Mouse (Mus musculus) heart, embryonic 11.5 days (tissue): ENCODE data around the gene Brd3os. TPM values are rescaled to one million over a fixed set of nuclear protein-coding genes. Genes with fewer than 3 reads are reported as not detected.

ENCODE experiments used
- ATAC-seq: fragments of 200-750 bp; cut with Nextera tagmentation; replicated peaks from 2 replicates; pipeline ENCODE4 v1.8.0; 2017; ENCODE audit warnings: moderate library complexity; ENCODE audit not compliant: insufficient number of reproducible peaks, low FRiP score, low TSS enrichment
- H3K27ac ChIP-seq: fragments of 300-500 bp; sonication (generic); 2 replicates; pipeline ENCODE4 v1.5.1; 2014; ENCODE audit warnings: mild to moderate bottlenecking, low read depth, low read length
- H3K27me3 ChIP-seq: fragments of 300-500 bp; sonication (generic); 2 replicates; pipeline ENCODE4 v1.6.1; 2014; ENCODE audit warnings: mild to moderate bottlenecking, low read length, mixed read lengths; ENCODE audit not compliant: control insufficient read depth, insufficient read depth
- H3K36me3 ChIP-seq: fragments of 300-500 bp; sonication (generic); 2 replicates; pipeline ENCODE4 v1.6.1; 2014; ENCODE audit warnings: mild to moderate bottlenecking, low read length, moderate library complexity, mixed read lengths; ENCODE audit not compliant: control insufficient read depth, insufficient read depth
- H3K4me1 ChIP-seq: fragments of 300-500 bp; sonication (generic); 2 replicates; pipeline ENCODE4 v1.6.1; 2014; ENCODE audit warnings: low read length; ENCODE audit not compliant: control insufficient read depth, insufficient read depth
- H3K4me2 ChIP-seq: fragments of 300-500 bp; sonication (generic); 2 replicates; pipeline ENCODE4 v1.6.1; 2014; ENCODE audit warnings: mild to moderate bottlenecking, moderate library complexity
- H3K4me3 ChIP-seq: fragments of 300-500 bp; sonication (generic); 2 replicates; pipeline ENCODE4 v1.5.1; 2014; ENCODE audit warnings: low read depth, low read length
- H3K9ac ChIP-seq: fragments of 300-500 bp; sonication (generic); 2 replicates; pipeline ENCODE4 v1.6.1; 2014; ENCODE audit warnings: mild to moderate bottlenecking, low read depth, low read length, moderate library complexity
- H3K9me3 ChIP-seq: fragments of 300-500 bp; sonication (generic); replicated peaks from 2 replicates; pipeline ENCODE4 v1.6.1; 2016; ENCODE audit warnings: low read length; ENCODE audit not compliant: control insufficient read depth
- WGBS: fragments of 180-500 bp; shearing (Covaris S2); extraction: QIAGEN DNeasy Blood & Tissue Kit; methylation state at CpG from one replicate; pipeline ENCODE4 v1.1.7; 2014; ENCODE audit not compliant: insufficient replicate concordance; 5-methylcytosine and 5-hydroxymethylcytosine counted together
- polyA plus RNA-seq: library from polyadenylated mRNA; unstranded; fragments of >200 nt; fragmentation: Nextera tagmentation; extraction: Ambion mirVana; gene quantifications from 2 replicates; pipeline ENCODE4 v1.2.1, GENCODE M21; 2014

Brd3os gene
- 3.1 and 3.3 TPM in 2 replicates for polyA plus RNA-seq

DNA sequence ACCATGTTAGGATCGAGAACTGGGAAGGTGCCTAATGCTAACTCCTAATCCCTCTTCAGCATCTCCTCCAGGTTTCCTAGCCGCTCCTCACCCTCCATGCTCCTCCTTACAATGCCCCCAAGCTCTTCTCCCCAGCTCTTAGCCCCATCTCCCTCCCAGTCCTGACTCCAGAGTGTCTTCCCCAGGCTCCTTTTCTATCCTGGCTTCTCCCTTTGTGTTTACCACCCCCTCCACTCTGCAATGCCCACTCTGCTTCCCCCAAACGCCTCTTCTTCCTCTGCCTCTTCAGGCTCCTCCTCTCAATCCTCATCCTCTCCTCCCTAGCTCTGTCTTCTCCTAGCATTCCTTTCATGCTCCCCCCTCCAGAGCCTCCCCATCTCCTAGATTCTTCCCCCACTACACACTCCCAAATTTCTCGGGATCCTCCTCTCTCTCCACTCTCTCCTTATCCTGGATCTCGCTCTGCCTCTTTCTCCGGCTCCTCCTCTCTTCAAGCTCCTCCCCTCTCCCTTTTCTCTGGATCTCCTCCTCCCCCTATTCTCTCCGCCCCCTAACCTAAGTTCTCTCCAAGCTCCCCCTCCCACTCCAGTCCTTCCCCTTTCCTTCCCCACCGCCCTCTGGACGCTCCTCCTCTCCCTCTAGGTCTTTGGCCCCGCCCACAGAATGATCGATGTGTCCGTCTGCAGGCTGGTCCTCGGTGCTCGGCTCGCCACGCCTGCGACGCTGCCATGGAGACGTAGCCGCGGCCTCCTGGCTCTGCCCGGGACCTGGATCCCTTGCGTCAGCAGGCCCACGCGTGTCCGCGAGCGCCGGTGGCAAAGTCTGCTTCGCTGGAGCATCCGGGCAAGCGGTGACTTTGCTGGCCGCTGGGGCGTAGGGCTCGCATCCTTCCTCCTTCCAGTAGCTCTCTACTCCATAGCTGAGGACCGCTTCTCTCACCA is at the start of gene Brd3os:
Gene Brd3os, plus strand, starts transcription at position 558 of the 941 bp plus-strand sequence.
- Histone ChIP-seq H3K27me3 (no peaks in the 10 kb centered on the region), H3K36me3 (0 out of 2 replicates have a peak, but pooled peaks cover 3% of the 10 kb centered on the region), H3K4me2 (peak within 1 kb of the TSS; percentile 69), H3K4me3 (peak within 1 kb of the TSS; percentile 56), H3K27ac (peak within 1 kb of the TSS; percentile 57; the same call in 1 of the 2 replicates), H3K4me1 (peaks cover 11% of the 10 kb centered on the region), H3K9me3 (no peaks in the 10 kb centered on the region), H3K9ac (peak within 1 kb of the TSS; percentile 58)
- ATAC-seq = peak; percentile 82
- 2% methylated on average over 36 of the region's 36 CpGs for WGBS

DNA sequence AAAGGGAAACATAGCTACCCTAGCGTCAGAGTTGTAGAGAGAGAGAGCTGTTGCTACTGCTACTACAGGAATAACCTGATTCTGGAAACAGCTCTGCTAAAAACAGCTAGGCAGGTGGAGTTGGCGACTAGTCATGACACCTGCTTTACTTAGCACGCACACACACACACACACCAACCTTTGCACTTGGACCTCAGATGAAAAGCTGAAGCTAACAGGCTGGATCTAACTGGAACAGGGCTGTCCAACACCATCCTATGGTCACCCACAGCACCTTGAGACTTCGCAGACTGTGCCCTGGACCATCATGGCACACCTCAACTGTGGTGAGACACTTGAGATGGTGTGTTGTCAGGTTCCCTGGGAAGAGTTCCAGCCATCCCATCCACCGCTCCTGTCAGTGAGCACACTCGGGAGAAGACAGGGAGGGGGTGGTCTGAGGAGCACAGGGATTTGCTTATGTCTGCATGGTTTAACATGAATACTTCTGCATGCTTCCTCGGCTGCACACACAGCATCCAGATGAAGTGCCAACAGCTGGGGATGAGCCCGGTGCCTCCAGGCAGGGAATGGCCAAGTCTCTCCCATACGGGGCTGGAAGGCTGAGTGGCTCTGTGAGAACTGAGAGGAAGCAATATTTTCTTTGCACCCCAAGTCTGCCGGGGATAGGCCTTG is 47.8 kb upstream of the Brd3os start:
- Histone ChIP-seq H3K9ac (no peak overlapping the region), H3K4me2 (no peak overlapping the region), H3K36me3 (no peaks in the 10 kb centered on the region), H3K27ac (no peak overlapping the region), H3K4me3 (no peak overlapping the region), H3K4me1 (peaks cover 64% of the 10 kb centered on the region), H3K27me3 (no peaks in the 10 kb centered on the region), H3K9me3 (no peaks in the 10 kb centered on the region; the same call in 1 of the 2 replicates)
- no peak for ATAC-seq
- WGBS = 68% methylated on average over 10 of the region's 10 CpGs

DNA sequence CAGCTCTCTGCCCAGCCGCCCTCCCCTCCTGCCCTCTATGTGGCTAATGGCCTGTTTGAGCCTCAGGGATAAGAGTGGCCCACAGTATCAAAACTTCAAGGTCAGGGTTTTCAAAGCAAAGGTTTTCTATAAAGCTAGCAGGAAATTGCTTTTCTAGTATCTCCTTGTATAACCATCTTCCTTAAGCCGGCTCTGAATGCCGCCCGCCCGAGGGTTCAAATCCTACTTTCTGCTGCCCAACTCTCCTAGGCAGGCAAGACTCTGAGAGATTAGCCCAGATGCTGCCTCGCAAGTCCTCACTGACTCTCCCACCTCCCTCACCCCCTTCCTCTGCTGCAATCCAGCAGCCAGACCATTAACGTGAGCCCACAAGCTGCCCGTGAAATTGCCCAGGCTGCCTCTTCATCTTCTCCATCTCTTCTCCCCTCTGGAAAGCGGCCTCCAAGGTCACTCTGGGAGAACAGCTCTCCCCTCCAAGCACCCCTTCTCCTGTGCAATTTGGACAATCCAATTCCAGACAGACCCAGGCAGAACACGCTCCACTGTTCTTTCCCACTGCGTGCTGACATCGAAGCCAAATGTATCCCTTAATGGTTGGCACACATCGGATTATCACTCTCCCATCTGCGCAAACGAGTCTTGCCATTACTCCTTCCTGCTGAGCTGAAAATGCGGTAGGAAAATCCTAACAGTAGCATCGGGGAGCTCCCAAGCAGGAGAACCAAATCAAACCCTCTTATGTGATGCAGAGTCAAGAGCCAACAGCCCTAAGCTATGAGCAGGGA is 45.3 kb upstream of the Brd3os start:
- ATAC-seq = no peak
- no peaks in the 10 kb centered on the region for H3K36me3 ChIP-seq
- peaks cover 39% of the 10 kb centered on the region for H3K4me1 ChIP-seq
- H3K9me3 ChIP-seq = no peaks in the 10 kb centered on the region; the same call in 1 of the 2 replicates
- H3K4me2 ChIP-seq = no peak overlapping the region
- H3K27me3 ChIP-seq = no peaks in the 10 kb centered on the region
- no peak overlapping the region; the same call in 1 of the 2 replicates for H3K27ac ChIP-seq
- H3K9ac ChIP-seq = no peak overlapping the region
- no peak overlapping the region for H3K4me3 ChIP-seq
- WGBS = 53% methylated on average over 17 of the region's 17 CpGs

DNA sequence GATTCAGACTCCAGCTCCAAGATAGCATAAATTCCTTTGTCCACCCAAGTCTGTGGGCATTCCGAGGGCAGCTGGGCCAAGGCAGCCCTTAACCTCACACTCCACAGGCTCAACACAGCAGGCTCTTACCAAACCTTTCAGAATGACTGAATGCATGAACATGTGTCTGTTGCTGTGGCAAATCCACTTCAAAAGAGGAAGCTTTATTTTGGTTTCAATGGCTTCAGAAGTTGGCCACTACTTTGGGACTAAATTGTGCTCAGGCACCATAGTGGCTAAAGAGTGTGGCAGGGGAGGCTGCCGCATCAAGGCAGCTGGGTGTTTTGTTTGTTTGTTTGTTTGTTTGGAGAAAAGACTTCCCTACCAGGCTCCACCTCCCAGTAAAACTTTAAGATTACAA is 42.0 kb upstream of the Brd3os start:
- Histone ChIP-seq H3K36me3 (no peaks in the 10 kb centered on the region), H3K9me3 (no peaks in the 10 kb centered on the region; the same call in 1 of the 2 replicates), H3K4me1 (peaks cover 27% of the 10 kb centered on the region), H3K27me3 (no peaks in the 10 kb centered on the region), H3K4me3 (no peak overlapping the region), H3K27ac (no peak overlapping the region), H3K4me2 (no peak overlapping the region), H3K9ac (no peak overlapping the region)
- no peak for ATAC-seq
- WGBS = 90% methylated on average over 2 of the region's 2 CpGs

DNA sequence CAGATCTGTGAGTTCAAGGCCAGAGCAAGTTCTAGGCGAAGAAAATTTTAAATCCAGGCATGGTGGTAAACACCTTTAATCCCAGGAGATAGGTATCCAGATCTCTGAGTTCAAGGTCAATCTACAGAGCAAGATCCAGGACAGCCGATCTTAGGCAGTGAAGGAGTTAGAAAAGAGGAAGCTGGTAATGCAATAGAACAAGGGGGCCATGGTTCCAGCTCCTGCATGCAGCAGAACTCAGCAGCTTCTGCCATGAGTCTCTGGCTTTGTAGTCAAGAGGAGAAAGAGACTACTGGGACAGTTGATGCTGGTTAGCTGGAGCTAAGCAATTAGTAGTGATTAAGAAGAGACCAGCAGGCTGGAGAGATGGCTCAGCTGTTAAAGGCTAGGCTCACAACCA is 40.6 kb upstream of the Brd3os start:
- H3K4me3 ChIP-seq = no peak overlapping the region
- peaks cover 27% of the 10 kb centered on the region for H3K4me1 ChIP-seq
- H3K27me3 ChIP-seq = no peaks in the 10 kb centered on the region
- no peaks in the 10 kb centered on the region for H3K36me3 ChIP-seq
- H3K9me3 ChIP-seq = no peaks in the 10 kb centered on the region; the same call in 1 of the 2 replicates
- H3K9ac ChIP-seq = no peak overlapping the region
- no peak for ATAC-seq
- no peak overlapping the region for H3K27ac ChIP-seq
- 75% methylated on average over 2 of the region's 2 CpGs for WGBS
- no peak overlapping the region for H3K4me2 ChIP-seq

DNA sequence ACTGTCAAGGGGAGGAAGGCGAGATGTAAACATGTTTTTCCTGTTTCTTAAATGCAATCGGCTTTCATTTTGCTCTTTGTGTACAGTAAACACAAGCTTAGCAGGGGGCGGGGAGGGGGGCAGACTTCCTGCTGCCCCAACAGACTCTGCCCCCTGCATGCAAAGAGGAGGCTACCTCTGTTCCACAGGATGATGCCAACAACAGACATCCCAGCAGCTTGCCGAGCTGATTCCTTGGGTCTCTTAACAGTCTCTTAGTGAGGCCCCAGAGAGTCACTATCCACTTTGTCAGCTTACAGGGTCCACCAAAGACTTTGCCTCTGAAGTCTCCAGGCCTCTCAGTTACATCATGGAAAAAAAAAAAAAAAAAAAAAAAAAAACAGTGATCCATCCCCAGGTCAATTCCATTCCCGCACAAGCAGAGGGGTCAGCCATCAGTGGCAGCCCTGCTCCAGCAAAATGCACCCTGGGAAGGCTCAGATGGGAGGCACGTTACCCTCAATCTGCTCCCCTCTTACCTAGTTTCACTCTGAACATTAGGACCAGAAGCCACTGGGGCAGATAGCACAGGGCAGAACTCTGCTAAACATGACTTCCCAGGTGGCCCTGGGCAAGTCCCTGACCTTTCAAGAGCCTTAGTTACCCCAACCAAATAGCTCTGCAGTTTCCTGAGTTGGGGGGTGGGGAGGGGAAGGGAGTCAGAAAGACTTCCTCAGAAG is 37.6 kb upstream of the Brd3os start:
- Histone ChIP-seq H3K36me3 (no peaks in the 10 kb centered on the region), H3K4me1 (peaks cover 22% of the 10 kb centered on the region), H3K9ac (no peak overlapping the region), H3K4me2 (no peak overlapping the region), H3K9me3 (no peaks in the 10 kb centered on the region; the same call in 1 of the 2 replicates), H3K27me3 (no peaks in the 10 kb centered on the region), H3K4me3 (no peak overlapping the region), H3K27ac (no peak overlapping the region)
- ATAC-seq = no peak
- WGBS = 42% methylated on average over 6 of the region's 6 CpGs

DNA sequence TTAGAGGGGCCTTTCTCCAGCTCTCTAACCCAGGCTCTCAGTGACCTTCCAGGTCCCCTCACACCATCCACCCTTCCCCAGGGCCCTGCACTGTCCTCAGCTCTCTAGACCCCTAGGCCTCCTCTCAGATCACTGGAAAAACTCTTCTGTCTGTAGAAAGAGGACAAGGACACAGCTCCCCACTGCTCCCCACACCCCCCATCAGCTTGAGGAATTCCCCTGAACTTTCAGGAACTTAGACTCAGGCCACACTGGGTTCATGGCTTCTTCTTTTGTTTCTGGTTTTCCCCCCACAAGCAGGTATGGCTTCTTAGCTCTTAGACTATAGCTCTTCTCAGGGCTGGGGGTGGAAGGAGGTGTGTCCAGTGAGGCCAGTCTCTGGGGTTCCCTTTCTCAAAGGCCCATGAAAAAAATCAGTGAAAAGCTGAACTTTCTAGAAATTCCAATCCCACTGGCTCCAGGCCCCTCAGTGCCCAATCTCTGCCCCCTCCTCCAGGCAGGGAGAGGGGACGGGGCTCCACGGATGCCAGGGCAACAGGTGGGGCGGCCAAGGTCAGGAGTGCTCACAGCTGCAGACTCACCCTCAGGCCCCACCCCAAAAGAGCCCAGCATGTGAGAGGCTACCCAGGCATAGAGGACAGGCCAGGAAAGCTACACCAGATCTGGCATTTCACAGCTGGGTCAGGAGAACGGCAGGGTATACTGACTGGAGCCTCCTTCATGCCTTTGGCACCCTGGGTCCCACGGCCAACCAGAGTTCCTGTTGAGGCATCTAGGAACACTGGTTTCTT is 36.8 kb upstream of the Brd3os start:
- Histone ChIP-seq H3K4me1 (peaks cover 22% of the 10 kb centered on the region), H3K4me2 (no peak overlapping the region), H3K36me3 (no peaks in the 10 kb centered on the region), H3K27ac (0 out of 2 replicates have a peak overlapping the region, but pooled peaks have one; percentile 15), H3K9ac (no peak overlapping the region), H3K27me3 (no peaks in the 10 kb centered on the region), H3K4me3 (no peak overlapping the region), H3K9me3 (no peaks in the 10 kb centered on the region)
- 71% methylated on average over 5 of the region's 5 CpGs for WGBS
- no peak for ATAC-seq
